Comparison of ENCODE assay signal across 8 mouse cellular contexts in genomic region chr3:122103864-122104808, GRCm38 (mm10). TPM values are rescaled to one million over a fixed set of nuclear protein-coding genes. Genes with fewer than 3 reads are reported as not detected.
A peak's percentile ranks its signal among the peaks of the same experiment; 100 is the strongest.
DNase-seq lines count a peak whose midpoint lies in the region; ATAC-seq and TF ChIP-seq lines count a peak whose summit lies in the region.

No protein-coding gene starts in this region.

- 25% methylated on average over 20 of the region's 20 CpGs for WGBS in forebrain, embryonic 16.5 days
- WGBS in lung, embryonic 14.5 days = 20% methylated on average over 20 of the region's 20 CpGs
- WGBS in olfactory bulb, adult 2 months = 38% methylated on average over 20 of the region's 20 CpGs
- WGBS in thymus, adult 2 months = 51% methylated on average over 20 of the region's 20 CpGs

- peaks cover 46% of the 10 kb centered on the region for H3K4me1 ChIP-seq in G1E (ENCODE audit: insufficient read depth, low read depth, low read length)
- peaks cover 3% of the 10 kb centered on the region; the same call in 1 of the 2 replicates for H3K4me1 ChIP-seq in forebrain, embryonic 16.5 days (replicated peaks; ENCODE audit: control insufficient read depth, insufficient read depth, low read length)
- H3K4me1 ChIP-seq in lung, embryonic 14.5 days (ENCODE audit: insufficient read depth) = 0 out of 2 replicates have a peak, but pooled peaks cover 6% of the 10 kb centered on the region
- peaks cover 3% of the 10 kb centered on the region for H3K4me1 ChIP-seq in olfactory bulb, adult 2 months (ENCODE audit: control insufficient read depth, insufficient read depth, low read length)
- H3K4me1 ChIP-seq in thymus, adult 2 months (replicated peaks; ENCODE audit: control insufficient read depth, insufficient read depth, low read length) = no peaks in the 10 kb centered on the region

- peak; percentile 61 for TF ChIP-seq CTCF in G1E (IDR thresholded peaks at IDR 0.05; ENCODE audit: low read depth, low read length)
- peak; percentile 93 for TF ChIP-seq CTCF in lung, embryonic 14.5 days (IDR thresholded peaks at IDR 0.05; ENCODE audit: low read depth)
- TF ChIP-seq CTCF in olfactory bulb, adult 2 months (IDR thresholded peaks at IDR 0.05; ENCODE audit: insufficient read depth, low read depth, low read length) = peak; percentile 68
- TF ChIP-seq CTCF in thymus, adult 2 months (IDR thresholded peaks at IDR 0.05; ENCODE audit: borderline replicate concordance, control insufficient read depth, extremely low read depth, insufficient read depth, low read length, poor library complexity) = peak; percentile 81; the same call in 1 of the 2 replicates

- H3K4me2 ChIP-seq in forebrain, embryonic 16.5 days (ENCODE audit: low read length) = peak overlapping the region; percentile 16; the same call in 1 of the 2 replicates
- H3K4me2 ChIP-seq in lung, embryonic 14.5 days = peak overlapping the region; percentile 53

- H3K9ac ChIP-seq in forebrain, embryonic 16.5 days (replicated peaks; ENCODE audit: low read depth, low read length) = no peak overlapping the region
- H3K9ac ChIP-seq in lung, embryonic 14.5 days = no peak overlapping the region

- H3K4me3 ChIP-seq in G1E (ENCODE audit: low read depth, low read length) = no peak overlapping the region
- H3K4me3 ChIP-seq in forebrain, embryonic 16.5 days (replicated peaks; ENCODE audit: low read length) = no peak overlapping the region
- H3K4me3 ChIP-seq in lung, embryonic 14.5 days (ENCODE audit: low read depth, low read length) = peak overlapping the region; percentile 10; the same call in 1 of the 2 replicates
- no peak overlapping the region for H3K4me3 ChIP-seq in olfactory bulb, adult 2 months (ENCODE audit: insufficient read depth, low read depth, low read length)
- H3K4me3 ChIP-seq in thymus, adult 2 months (ENCODE audit: control insufficient read depth, insufficient read depth, low read length) = no peak overlapping the region

- no peaks in the 10 kb centered on the region for H3K36me3 ChIP-seq in G1E (replicated peaks)
- no peaks in the 10 kb centered on the region for H3K36me3 ChIP-seq in forebrain, embryonic 16.5 days (ENCODE audit: control insufficient read depth, insufficient read depth)
- H3K36me3 ChIP-seq in lung, embryonic 14.5 days (ENCODE audit: insufficient read depth) = no peaks in the 10 kb centered on the region
- H3K36me3 ChIP-seq in thymus, adult 2 months (ENCODE audit: control insufficient read depth, insufficient read depth, low read length) = no peaks in the 10 kb centered on the region

- H3K27me3 ChIP-seq in G1E (ENCODE audit: insufficient read depth, low read length) = no peaks in the 10 kb centered on the region
- no peaks in the 10 kb centered on the region for H3K27me3 ChIP-seq in forebrain, embryonic 16.5 days (replicated peaks; ENCODE audit: control insufficient read depth, insufficient read depth, low read length)
- no peaks in the 10 kb centered on the region for H3K27me3 ChIP-seq in lung, embryonic 14.5 days (ENCODE audit: insufficient read depth, low read length)
- no peaks in the 10 kb centered on the region for H3K27me3 ChIP-seq in thymus, adult 2 months (ENCODE audit: control insufficient read depth, insufficient read depth, low read length)

- no peak for ATAC-seq in G1E (ENCODE audit: extremely low read depth, insufficient number of reproducible peaks, low FRiP score, poor library complexity, severe bottlenecking)
- ATAC-seq in forebrain, embryonic 16.5 days = peak; percentile 57; the same call in 1 of the 2 replicates
- peak; percentile 66 for ATAC-seq in lung, embryonic 14.5 days (ENCODE audit: insufficient read depth)

- no peak for TF ChIP-seq POLR2A in olfactory bulb, adult 2 months (IDR thresholded peaks at IDR 0.05; ENCODE audit: insufficient read depth, low read depth, low read length)
- TF ChIP-seq POLR2A in thymus, adult 2 months (IDR thresholded peaks at IDR 0.05; ENCODE audit: control insufficient read depth, extremely low read depth, insufficient read depth, low read length, poor library complexity) = no peak

- H3K9me3 ChIP-seq in G1E (replicated peaks) = no peaks in the 10 kb centered on the region
- H3K9me3 ChIP-seq in forebrain, embryonic 16.5 days (ENCODE audit: control insufficient read depth, low read length) = no peaks in the 10 kb centered on the region
- H3K9me3 ChIP-seq in lung, embryonic 14.5 days (ENCODE audit: low read depth, low read length) = no peaks in the 10 kb centered on the region

- no peak overlapping the region for H3K27ac ChIP-seq in forebrain, embryonic 16.5 days (ENCODE audit: low read length)
- H3K27ac ChIP-seq in lung, embryonic 14.5 days (ENCODE audit: low read depth) = no peak overlapping the region
- H3K27ac ChIP-seq in olfactory bulb, adult 2 months (ENCODE audit: insufficient read depth, low read depth, low read length) = no peak overlapping the region
- H3K27ac ChIP-seq in thymus, adult 2 months (ENCODE audit: control insufficient read depth, insufficient read depth, low read length) = no peak overlapping the region

- DNase-seq in G1E (ENCODE audit: low spot score) = peak; percentile 10
- peak; percentile 84 to 86 for DNase-seq in cerebellum, adult 18-20 months
- peak; percentile 75 for DNase-seq in heart, postnatal 25 days (ENCODE audit: low spot score)
- peak; percentile 49 to 83 for DNase-seq in layer of hippocampus, adult 18-20 months (ENCODE audit: low spot score in 2 of 2)
- peak; percentile 95 for DNase-seq in lung, embryonic 14.5 days
- DNase-seq in thymus, adult 2 months = peak; percentile 71

- intact Hi-C loops in heart, postnatal 25 days (cut with DNase I) = loop anchor here (1.0 to 2.0 kb wide), 4 partner anchors 25 to 219 kb away; no protein-coding TSS in a partner anchor

RNA-seq across cellular contexts. Expression of gene Abca4, which starts 59.9 kb away (rescaled TPM):
- 4.0 and 4.5 TPM in 2 replicates for total RNA-seq in G1E (2014; fragmentation: Nextera tagmentation)
- 0.58 and 1.7 TPM in 2 replicates for total RNA-seq in G1E (2017)
- 1.2 and 1.8 TPM in 2 replicates for polyA plus RNA-seq in G1E (2012)
- 0.70 and 0.87 TPM in 2 replicates for polyA plus RNA-seq in forebrain, embryonic 16.5 days (2015; fragmentation: Nextera tagmentation; extraction: Ambion mirVana)
- total RNA-seq in heart, postnatal 25 days (2021) = 1 to 10 TPM; 2.3 TPM
- 1 to 10 TPM; 1.3 to 2.0 TPM for total RNA-seq in layer of hippocampus, adult 18-20 months (2021)
- polyA plus RNA-seq in lung, embryonic 14.5 days (2014; fragmentation: Nextera tagmentation; extraction: Ambion mirVana) = 0.78 and 1.7 TPM in 2 replicates
- not detected in 2 replicates for polyA plus RNA-seq in olfactory bulb, adult 2 months (2012; ENCODE audit: insufficient read depth, insufficient read length, low replicate concordance, missing spikeins)
- 0.29 and 0.58 TPM in 2 replicates for polyA plus RNA-seq in thymus, adult 2 months (2012; rRNA removed)

Comparison
In these comparisons a context has a peak if more than half of its experiments do, and no peak if none do; other contexts are left out.
1. DNase-seq: peak in every context shown above with its lines; median percentile 95 in lung, embryonic 14.5 days; 85 in cerebellum, adult 18-20 months; 75 in heart, postnatal 25 days; 71 in thymus, adult 2 months; 66 in layer of hippocampus, adult 18-20 months; 10 in G1E.